Mouse (Mus musculus) heart, embryonic 10.5 days (tissue): ENCODE measurements around the gene Slamf9. TPM values are rescaled to one million over a fixed set of nuclear protein-coding genes. Genes with fewer than 3 reads are reported as not detected.

ENCODE experiments used
- DNase-seq: peaks from one replicate; pipeline ENCODE4 v3.0.0-alpha.2; 2017; ENCODE audit warnings: low spot score
- H3K27ac ChIP-seq: fragments of 300-500 bp; sonication (generic); 2 replicates; pipeline ENCODE4 v1.5.1; 2016; ENCODE audit warnings: mild to moderate bottlenecking
- H3K27me3 ChIP-seq: fragments of 300-500 bp; sonication (generic); 2 replicates; pipeline ENCODE4 v1.6.1; 2016; ENCODE audit warnings: mild to moderate bottlenecking; ENCODE audit not compliant: poor library complexity, insufficient read depth, severe bottlenecking
- H3K36me3 ChIP-seq: fragments of 300-500 bp; sonication (generic); 2 replicates; pipeline ENCODE4 v1.6.1; 2016; ENCODE audit warnings: mild to moderate bottlenecking, moderate library complexity
- H3K4me1 ChIP-seq: fragments of 300-500 bp; sonication (generic); 2 replicates; pipeline ENCODE4 v1.6.1; 2016; ENCODE audit warnings: mild to moderate bottlenecking
- H3K4me3 ChIP-seq: fragments of 300-500 bp; sonication (generic); 2 replicates; pipeline ENCODE4 v1.5.1; 2016; ENCODE audit warnings: mild to moderate bottlenecking, moderate library complexity
- H3K9me3 ChIP-seq: fragments of 300-500 bp; sonication (generic); 2 replicates; pipeline ENCODE4 v1.6.1; 2016; ENCODE audit warnings: mild to moderate bottlenecking, moderate library complexity
- WGBS: fragments of 180-500 bp; shearing (Covaris S2); methylation state at CpG from one replicate; pipeline ENCODE4 v1.1.7; 2016; 5-methylcytosine and 5-hydroxymethylcytosine counted together
- polyA plus RNA-seq: library from polyadenylated mRNA; unstranded; fragments of >200 nt; fragmentation: Nextera tagmentation; extraction: Ambion mirVana; gene quantifications from 2 replicates; pipeline ENCODE4 v1.2.1, GENCODE M21; 2016

Slamf9 gene
- polyA plus RNA-seq, 1 experiment from 2014 or later: 0.92 TPM

GRCm38 (mm10) chr1:172441935-172442445 is 33.2 kb upstream of the Slamf9 start:
- Histone ChIP-seq H3K4me1 (peaks cover 1% of the 10 kb centered on the region), H3K9me3 (no peaks in the 10 kb centered on the region), H3K36me3 (no peaks in the 10 kb centered on the region), H3K27ac (no peak overlapping the region), H3K27me3 (peaks cover 4% of the 10 kb centered on the region; the same call in 1 of the 2 replicates), H3K4me3 (no peak overlapping the region)
- 79% methylated on average over 9 of the region's 9 CpGs for WGBS
- DNase-seq: peak; percentile 52

DNA sequence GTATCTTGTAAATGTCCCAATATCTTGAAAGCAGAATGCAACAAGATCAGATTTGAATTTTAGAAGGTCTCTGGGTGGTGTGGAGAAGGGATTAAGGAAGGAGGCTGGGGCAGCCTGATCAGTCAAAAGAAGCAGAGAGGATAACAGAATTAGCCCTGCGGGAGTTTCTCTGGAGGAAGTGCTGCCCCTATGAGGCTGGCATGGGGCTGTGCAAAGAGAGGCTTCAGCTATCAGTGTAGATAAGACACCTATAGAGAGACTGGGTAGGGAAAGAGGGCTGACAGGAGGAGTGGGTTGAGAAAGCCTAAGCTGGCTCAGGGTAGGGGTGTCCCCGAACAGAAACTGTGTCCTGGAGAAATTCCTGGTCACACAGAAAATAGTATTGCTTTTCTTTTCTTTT is 24.9 kb upstream of the Slamf9 start:
- DNase-seq: no peak
- no peak overlapping the region for H3K4me3 ChIP-seq
- H3K9me3 ChIP-seq: no peaks in the 10 kb centered on the region
- no peaks in the 10 kb centered on the region for H3K27me3 ChIP-seq
- peaks cover 6% of the 10 kb centered on the region; the same call in 1 of the 2 replicates for H3K4me1 ChIP-seq
- no peak overlapping the region for H3K27ac ChIP-seq
- H3K36me3 ChIP-seq: no peaks in the 10 kb centered on the region
- WGBS: 14% methylated on average over 2 of the region's 2 CpGs

DNA sequence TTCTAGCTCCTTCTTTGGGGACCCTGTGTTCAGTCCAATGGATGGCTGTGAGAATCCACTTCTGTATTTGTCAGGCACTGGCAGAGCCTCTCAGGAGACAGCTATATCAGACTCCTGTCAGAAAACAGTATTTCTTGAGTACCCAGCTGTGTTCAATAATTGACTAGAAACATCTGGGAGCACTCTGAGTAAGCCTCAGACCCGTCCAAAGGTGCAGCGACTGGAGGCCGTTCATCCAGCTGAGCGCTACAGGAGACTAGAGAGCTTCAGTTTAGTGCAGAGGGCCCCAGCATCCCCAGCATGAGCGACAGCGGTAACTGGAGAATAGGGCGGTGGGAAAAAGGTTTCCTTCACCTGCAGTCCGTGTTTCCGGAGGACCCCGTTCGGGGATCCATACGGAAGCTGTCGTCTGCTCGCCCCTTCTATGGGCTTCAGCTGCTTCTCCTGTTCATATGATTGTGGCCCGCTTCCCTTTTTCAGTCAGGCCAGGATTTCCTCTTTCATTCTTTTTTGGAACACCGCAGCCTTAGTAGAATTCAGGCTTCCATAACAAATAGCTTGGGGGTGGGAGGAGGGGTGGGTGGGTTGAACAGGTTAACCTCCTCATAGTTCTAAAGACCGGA is 24.2 kb upstream of the Slamf9 start:
- Histone ChIP-seq H3K4me1 (peaks cover 6% of the 10 kb centered on the region; the same call in 1 of the 2 replicates), H3K36me3 (no peaks in the 10 kb centered on the region), H3K9me3 (no peaks in the 10 kb centered on the region), H3K4me3 (no peak overlapping the region), H3K27ac (no peak overlapping the region), H3K27me3 (no peaks in the 10 kb centered on the region)
- WGBS: 38% methylated on average over 17 of the region's 17 CpGs
- no peak for DNase-seq

GRCm38 (mm10) chr1:172452911-172453310 is 22.2 kb upstream of the Slamf9 start:
- H3K36me3 ChIP-seq: no peaks in the 10 kb centered on the region
- WGBS: 82% methylated on average over 2 of the region's 2 CpGs
- H3K9me3 ChIP-seq: no peaks in the 10 kb centered on the region
- H3K27me3 ChIP-seq: no peaks in the 10 kb centered on the region
- H3K4me1 ChIP-seq: peaks cover 9% of the 10 kb centered on the region
- no peak for DNase-seq
- no peak overlapping the region for H3K4me3 ChIP-seq
- no peak overlapping the region for H3K27ac ChIP-seq

- H3K4me1 ChIP-seq: peaks cover 10% of the 10 kb centered on the region
- H3K36me3 ChIP-seq: no peaks in the 10 kb centered on the region
- no peaks in the 10 kb centered on the region for H3K27me3 ChIP-seq
- H3K4me3 ChIP-seq: no peak overlapping the region
- WGBS: 76% methylated on average over 2 of the region's 2 CpGs
- H3K9me3 ChIP-seq: no peaks in the 10 kb centered on the region
- DNase-seq: no peak
- H3K27ac ChIP-seq: no peak overlapping the region
Observed at GRCm38 (mm10) chr1:172453810-172454209, 21.3 kb upstream of the Slamf9 start.

DNA sequence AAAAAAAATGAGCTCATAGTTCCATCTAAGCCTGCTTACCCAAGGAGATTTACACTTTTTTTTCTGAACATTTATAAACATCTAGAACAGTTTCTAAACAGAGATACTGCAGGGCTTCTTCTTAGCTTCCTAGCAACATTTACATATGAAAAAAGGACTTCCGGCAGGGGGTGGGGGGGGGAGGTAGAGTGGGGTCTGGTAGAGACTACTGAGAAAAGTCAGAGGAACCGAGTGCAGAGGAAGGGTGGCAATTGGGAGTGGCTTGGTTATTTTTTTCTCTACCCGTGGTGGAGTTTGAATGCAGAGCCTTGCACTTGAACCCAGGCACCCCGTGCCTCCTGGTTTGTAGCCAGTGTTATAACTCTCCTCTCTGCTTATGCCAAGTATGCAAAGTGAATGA is 19.7 kb upstream of the Slamf9 start:
- no peaks in the 10 kb centered on the region for H3K9me3 ChIP-seq
- no peak overlapping the region for H3K4me3 ChIP-seq
- WGBS: 21% methylated on average over 4 of the region's 4 CpGs
- peaks cover 10% of the 10 kb centered on the region for H3K4me1 ChIP-seq
- no peaks in the 10 kb centered on the region for H3K36me3 ChIP-seq
- H3K27ac ChIP-seq: no peak overlapping the region
- H3K27me3 ChIP-seq: no peaks in the 10 kb centered on the region
- no peak for DNase-seq

DNA sequence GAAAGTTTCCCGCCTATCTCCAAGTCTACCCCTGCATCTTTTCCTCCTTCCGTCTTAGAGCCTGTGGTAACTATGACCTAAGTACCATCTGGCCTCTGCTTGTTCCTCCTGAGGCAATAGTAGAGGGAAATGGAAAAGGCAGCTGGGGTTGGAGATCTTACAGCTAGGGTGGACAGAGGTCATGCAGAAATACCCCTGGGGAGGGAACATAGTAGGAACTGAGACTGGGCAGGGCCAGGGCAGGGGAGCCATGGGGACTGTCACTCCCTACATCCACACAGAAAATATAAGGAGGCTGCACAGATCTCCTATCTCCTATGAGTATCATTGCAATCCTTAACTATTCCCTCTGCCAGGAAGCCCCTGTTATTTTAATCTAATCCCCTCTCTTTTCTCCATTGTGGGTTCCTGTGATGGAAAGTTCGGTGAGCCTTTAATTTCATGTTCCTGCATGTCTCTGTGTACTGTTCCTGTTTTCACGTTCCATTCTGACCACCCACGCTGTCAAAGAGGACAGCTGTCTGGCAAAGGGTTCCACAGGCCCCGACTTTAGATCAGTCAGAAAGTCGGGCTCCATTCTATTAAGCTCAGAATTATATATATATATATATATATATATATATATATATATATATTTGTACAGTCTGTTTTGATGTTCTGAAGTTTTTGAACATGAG is 19.0 kb upstream of the Slamf9 start:
- Histone ChIP-seq H3K9me3 (no peaks in the 10 kb centered on the region), H3K4me1 (peaks cover 4% of the 10 kb centered on the region; the same call in 1 of the 2 replicates), H3K27me3 (no peaks in the 10 kb centered on the region), H3K27ac (no peak overlapping the region), H3K4me3 (no peak overlapping the region), H3K36me3 (no peaks in the 10 kb centered on the region)
- DNase-seq: no peak
- WGBS: 61% methylated on average over 7 of the region's 7 CpGs

DNA sequence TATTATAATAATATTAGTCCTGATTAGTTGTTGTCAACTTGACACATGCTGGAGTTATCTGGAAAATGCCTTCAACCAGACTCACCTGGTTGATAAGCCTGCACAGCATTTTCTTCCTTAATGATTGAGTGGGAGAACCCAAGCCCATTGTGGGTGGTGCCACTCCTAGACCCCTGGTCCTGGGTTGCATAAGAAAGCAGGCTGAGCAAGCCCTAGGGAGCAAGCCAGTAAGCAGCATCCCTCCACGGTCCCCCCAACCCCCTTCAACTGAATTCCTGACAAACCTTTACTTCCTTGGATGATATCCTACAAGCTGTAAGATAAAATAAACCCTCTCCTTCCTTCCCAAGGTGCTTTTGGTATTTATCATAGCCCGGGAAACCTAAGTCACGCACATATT is 18.0 kb upstream of the Slamf9 start:
- Histone ChIP-seq H3K27ac (no peak overlapping the region), H3K9me3 (no peaks in the 10 kb centered on the region), H3K4me3 (no peak overlapping the region), H3K27me3 (no peaks in the 10 kb centered on the region), H3K4me1 (peaks cover 4% of the 10 kb centered on the region; the same call in 1 of the 2 replicates), H3K36me3 (no peaks in the 10 kb centered on the region)
- 86% methylated on average over 3 of the region's 3 CpGs for whole genome bisulfite sequencing
- DNase-seq: no peak

- Histone ChIP-seq H3K27ac (no peak overlapping the region), H3K27me3 (no peaks in the 10 kb centered on the region), H3K4me3 (no peak overlapping the region), H3K36me3 (no peaks in the 10 kb centered on the region), H3K9me3 (no peaks in the 10 kb centered on the region), H3K4me1 (peaks cover 4% of the 10 kb centered on the region; the same call in 1 of the 2 replicates)
- DNase-seq: no peak
- 72% methylated on average over 3 of the region's 3 CpGs for WGBS
Observed at GRCm38 (mm10) chr1:172458041-172458440, 17.1 kb upstream of the Slamf9 start.

DNA sequence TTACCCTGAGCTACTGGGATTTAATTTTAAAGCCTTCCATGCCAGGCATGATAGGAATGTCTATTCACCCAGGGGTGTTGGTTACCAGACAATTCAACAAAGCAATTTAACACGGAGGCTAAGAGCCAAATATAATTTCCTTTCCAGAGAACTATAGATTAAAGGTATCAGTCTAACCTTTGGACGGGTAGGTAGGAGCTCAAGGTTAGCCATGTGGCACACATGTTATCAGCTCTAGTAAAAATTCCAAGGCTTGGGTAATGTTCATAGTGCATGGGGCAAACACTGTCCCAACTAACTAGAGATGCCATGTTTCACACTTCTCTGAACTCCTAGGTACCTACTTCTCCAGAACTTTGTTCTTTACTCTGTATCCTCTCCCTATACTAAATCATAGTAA is 13.6 kb upstream of the Slamf9 start:
- H3K9me3 ChIP-seq: no peaks in the 10 kb centered on the region
- H3K4me3 ChIP-seq: no peak overlapping the region
- no peak for DNase-seq
- WGBS: 53% methylated on average over 2 of the region's 2 CpGs
- peaks cover 10% of the 10 kb centered on the region for H3K4me1 ChIP-seq
- no peak overlapping the region for H3K27ac ChIP-seq
- no peaks in the 10 kb centered on the region for H3K27me3 ChIP-seq
- no peaks in the 10 kb centered on the region for H3K36me3 ChIP-seq

- Histone ChIP-seq H3K9me3 (no peaks in the 10 kb centered on the region), H3K4me3 (no peak overlapping the region), H3K27me3 (no peaks in the 10 kb centered on the region), H3K36me3 (no peaks in the 10 kb centered on the region), H3K27ac (no peak overlapping the region), H3K4me1 (peaks cover 10% of the 10 kb centered on the region)
- no peak for DNase-seq
- WGBS: 81% methylated on average over 3 of the region's 3 CpGs
Observed at GRCm38 (mm10) chr1:172462534-172462933, 12.6 kb upstream of the Slamf9 start.

GRCm38 (mm10) chr1:172463387-172464333 is 11.5 kb upstream of the Slamf9 start:
- Histone ChIP-seq H3K27ac (no peak overlapping the region), H3K4me1 (peaks cover 7% of the 10 kb centered on the region; the same call in 1 of the 2 replicates), H3K27me3 (no peaks in the 10 kb centered on the region), H3K4me3 (no peak overlapping the region), H3K9me3 (no peaks in the 10 kb centered on the region), H3K36me3 (no peaks in the 10 kb centered on the region)
- DNase-seq: no peak
- WGBS: 73% methylated on average over 16 of the region's 16 CpGs
